Mouse (Mus musculus) T-helper 17 cell (primary cell): ENCODE data around the gene Faap20.

Experiments
- in situ Hi-C, 2 experiments: fragments of 300-600 bp; cut with MboI, MseI; formaldehyde crosslinking; loops; 1 replicate in 1 of 2; 2 replicates in 1 of 2; pipeline ENCODE4 v1.15.1; 2025; ENCODE audit warnings: high pct_unique_total_duplicates in 2 of 2

Gene Faap20

DNA sequence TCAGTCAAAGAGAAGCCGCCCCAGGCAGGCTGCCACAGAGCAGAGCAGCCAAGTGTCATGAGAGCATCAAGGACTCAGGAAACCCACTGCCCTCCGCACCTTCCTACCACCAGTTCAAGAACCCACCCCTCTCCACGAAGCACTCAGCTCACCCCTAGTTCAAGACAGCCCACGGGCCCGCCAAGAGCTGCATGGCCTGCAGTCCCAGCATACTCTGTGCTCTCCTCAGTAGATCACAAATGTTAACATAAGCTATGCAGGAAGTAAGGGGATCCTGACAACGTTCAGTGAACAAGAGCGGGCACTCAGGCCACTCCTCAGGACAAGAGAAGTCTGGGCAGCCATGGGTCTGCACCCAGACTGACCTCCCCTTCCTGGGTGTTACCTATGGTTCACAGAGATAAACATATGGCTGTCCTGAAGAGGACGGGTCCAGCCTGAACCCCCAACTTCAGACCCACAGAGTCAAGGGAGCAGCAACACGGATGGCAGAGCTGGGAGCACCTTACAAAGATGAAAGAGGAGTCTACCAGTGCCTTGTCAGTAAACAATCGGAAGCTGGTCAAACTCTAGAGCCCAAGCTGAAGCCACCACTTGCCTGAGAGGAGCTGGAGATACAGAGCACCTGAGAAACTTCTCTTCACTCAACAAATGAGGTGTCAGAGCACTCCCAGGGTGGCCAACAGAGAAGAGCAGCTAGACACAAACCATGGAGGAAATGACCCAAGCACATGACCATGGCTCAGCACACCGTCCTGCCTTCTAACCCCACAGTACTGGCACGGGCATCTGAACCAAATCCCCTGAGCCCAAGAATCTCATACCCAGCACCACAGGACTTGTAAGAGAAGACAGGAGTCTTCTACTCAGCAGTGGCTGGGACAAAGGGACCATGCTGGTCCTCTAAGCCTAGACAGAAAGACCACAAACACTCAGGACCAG, 30.1 kb upstream of the Faap20 start:
- in situ Hi-C loops, result loop anchor here (5.0 to 25.0 kb wide), 2 partner anchors 42 to 793 kb away; partner anchors contain the start of gene Tnfrsf4 (in 1 of the 2)

DNA sequence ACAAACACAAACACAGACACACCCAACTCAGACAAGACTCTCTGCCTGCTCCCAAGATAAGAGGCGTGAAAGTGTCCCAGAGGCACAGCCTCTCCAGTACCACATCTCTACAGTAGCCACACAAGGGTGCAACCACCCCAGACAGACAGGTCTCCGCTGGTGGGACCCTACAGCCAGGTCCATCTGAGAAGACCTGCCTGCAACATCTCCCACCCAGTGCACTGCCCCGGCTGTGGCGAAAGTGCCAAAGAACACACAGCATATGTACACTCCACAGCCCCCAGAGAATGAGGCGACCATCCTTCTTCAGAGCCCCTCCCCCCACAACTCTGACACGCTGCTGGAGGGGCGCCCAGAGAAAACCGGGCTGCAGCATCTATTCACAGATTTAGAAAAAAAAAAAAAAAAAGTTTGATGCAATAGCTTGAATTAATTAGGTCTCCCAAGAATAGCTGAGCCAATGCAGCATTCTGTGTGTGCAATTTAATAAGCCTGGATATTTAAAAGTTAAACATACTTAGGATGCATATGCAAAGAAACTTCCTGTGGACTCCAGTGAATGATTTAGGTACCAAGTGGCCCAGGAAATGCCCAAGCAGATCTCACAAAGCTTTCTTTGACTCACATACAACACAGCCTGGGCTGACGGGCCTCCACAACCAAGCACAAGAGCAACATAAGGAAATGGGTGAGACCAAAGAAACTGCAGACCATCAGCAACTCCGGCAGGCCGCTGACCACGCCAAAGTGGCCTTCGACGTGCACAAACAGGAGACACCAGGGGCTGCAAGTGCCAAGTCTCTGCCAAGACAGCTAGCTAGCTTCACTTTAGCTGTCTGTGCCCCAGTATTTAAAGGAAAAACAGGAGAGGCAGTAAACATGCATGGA, 29.1 kb upstream of the Faap20 start:
- in situ Hi-C loops, result loop anchor here in 1 of 2 experiments (25.0 kb wide), 1 partner anchor 792 kb away; the partner anchor contains the start of gene Tnfrsf4

DNA sequence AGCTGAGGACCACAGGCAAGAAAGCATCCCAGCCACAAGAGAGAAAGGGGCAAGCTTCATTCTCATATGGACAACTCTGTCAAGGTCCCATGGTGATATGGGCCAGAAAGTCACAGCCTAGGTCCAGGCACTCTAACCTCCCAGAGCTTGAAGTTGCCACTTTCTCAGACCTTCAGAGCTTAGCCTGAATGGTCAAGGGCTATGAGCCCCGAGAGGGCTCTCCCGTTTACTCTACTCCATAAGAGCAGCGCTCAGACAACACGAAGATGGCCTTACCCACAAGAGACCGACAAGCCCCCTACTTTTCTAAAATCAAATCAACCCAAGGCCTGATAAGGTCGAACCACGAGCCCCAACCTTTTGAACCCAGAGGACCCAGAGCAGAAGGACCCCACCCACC, 28.5 kb upstream of the Faap20 start:
- in situ Hi-C loops, result loop anchor here in 1 of 2 experiments (25.0 kb wide), 1 partner anchor 791 kb away; the partner anchor contains the start of gene Tnfrsf4

DNA sequence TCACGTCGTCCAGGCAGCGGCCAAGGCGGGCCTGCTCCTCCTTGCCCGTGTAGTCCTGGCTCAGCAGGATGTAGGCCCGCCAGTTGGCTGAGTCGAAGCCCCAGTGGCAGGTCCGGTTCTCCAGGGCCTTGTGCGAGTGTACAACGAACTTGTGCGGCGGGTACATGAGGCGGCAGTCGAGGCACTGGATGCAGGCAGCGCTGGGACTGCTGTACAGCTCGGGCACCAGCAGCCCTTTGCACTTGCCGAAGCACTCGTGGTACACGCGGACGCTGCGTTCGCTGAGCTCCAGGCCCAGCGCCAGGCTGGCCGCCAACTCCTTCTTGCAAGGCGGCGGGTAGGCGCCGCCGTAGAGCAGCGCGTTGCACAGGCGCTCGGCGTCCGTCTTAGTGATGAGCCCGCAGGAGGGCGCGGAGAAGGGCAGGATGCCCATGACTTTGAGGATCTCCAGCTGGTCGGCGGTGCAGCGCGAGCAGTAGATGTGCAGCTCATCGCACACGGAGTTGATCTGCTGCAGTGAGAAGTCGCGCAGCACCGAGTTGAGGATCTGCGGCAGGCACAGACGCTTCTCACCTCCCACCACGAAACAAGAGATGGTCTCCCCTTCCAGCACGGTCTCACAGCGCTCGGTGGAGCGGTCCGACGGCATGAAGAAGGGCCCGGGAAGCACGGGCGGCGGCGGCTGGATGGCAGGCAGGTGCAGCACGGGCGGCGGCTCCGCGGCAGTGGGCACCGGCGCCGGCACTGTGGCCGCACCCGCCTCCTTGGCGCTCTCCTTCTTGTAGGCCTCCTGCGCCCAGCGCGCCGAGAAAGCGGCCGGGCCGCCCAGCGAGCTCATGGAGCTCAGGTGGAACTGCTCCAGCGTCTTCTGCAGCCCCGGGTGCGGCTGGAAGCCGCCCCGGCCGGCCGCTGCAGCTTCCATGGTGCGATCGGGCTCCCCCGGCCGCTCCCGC, 27.7 kb upstream of the Faap20 start:
- in situ Hi-C loops, result loop anchor here in 1 of 2 experiments (25.0 kb wide), 1 partner anchor 790 kb away; the partner anchor contains the start of gene Tnfrsf4

DNA sequence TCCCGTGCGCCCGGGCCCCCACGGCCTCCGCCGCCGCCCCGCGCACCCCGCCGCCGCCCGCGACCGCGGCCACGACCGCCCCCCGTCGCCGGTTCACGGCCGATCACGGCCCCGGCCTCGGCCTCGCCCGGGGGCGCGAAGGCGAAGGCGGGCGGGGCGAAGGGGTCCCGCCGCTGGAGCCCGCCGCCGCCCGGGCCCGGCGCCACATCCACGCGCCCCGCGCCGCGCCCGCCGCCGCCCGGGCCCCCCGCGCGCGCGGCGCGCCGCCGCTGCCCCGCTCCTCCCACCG, 27.1 kb upstream of the Faap20 start, which contains the start of gene Ski:
TSS of gene Ski (minus strand) at position 41 of the 289 bp plus-strand sequence.
- in situ Hi-C loops, result loop anchor here in 1 of 2 experiments (25.0 kb wide), 1 partner anchor 790 kb away; the partner anchor contains the start of gene Tnfrsf4

DNA sequence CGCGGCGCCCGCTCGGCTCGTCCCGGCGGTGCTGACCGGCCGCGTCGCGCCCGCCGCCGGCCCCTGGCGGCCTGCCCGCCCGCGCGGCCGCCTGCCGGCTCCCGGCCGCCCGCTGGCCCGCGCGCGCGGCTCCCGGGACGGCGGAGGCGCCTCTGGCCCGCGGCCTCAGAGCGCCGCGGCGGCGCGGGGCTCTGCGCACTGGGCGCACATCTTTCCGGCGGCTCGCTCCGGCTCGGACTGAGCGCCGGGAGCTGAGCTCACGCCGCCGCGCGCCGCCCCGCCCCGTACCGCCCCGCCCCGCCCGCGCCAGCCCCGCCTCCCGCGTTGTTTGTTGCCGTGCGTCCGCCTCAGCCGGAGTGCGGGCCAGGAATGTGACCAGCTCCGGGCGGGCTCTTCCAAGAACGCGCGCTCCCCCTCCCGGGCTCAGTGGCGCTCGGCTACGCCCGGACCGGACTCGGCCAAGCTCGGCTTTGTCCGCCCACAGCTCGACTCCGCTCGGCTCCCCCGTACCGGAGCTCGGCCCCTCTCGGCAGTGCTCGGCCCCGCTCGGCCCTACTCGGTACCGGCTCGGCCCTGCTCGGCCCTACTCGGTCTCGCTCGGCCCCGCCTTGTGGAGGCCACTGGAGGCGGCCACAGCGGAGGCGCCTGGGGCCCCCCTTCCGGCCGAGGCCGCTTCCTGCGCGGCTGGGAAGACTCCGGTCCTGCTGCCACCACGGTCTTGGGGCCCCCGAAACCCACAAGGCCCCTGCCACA, 26.6 kb upstream of the Faap20 start:
- in situ Hi-C loops, result loop anchor here in 1 of 2 experiments (25.0 kb wide), 1 partner anchor 789 kb away; the partner anchor contains the start of gene Tnfrsf4

DNA sequence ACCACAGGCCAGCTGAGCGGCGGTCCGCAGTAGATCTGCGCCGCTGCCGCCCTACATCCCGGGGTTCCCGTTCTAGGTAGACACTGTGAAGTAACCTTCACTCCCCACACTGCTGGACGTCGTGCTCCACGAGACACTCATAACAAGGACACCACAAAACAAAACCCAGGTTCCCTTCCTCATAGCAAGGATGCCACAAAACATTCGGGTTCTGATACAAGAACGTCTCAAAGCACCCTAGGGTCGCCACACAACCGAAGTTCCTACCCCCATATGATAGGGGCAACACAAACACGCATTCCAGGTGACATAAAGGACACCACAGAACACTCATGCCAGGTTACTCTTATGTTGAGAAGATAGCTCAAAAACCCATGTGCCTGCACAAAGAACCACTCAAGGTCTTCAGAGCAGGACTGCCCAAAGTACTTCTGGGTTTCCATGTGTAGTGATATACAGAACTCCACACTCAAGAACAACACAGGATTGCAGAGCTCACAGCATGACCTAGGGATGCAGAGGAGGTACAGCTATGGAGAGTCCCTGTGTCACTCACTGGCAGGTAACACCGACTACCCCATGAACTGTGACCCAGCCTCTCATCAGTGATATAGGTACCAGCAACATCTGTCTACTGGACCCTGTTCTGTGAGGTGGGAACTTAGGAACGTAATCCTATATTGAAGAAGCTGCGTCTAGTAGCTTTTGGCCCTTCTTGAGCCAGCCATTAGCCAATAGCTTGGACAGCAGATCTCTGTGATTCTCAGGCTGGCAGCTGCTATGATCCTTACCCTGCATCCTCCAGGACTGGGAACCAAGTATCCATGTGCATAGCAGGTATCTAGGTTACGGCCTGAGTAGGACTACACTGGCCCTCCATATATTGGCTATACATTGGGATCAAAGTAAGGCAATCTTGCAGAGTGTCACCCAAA, 25.7 kb upstream of the Faap20 start:
- in situ Hi-C loops, result loop anchor here in 1 of 2 experiments (25.0 kb wide), 1 partner anchor 788 kb away; the partner anchor contains the start of gene Tnfrsf4

DNA sequence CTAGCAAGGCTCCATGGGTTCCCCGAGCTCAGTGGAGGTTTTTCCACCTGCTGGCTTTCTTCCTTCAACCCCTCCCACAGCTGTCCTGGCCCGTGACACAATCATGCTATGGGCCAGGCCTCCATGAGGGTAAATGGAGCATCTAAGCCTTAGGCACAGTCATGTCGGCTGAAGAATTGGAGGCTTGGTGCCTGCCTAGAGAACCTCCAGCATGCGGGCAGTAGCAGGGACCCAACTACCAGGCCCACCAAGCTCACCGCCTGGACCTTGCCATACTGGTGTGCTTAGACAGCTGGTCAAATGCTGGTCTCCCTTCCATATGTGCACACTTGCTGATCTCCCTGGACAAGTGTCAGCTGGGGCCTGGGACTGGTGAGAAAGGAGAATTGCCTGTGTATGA, 23.7 kb upstream of the Faap20 start:
- in situ Hi-C loops, result no loop called here

DNA sequence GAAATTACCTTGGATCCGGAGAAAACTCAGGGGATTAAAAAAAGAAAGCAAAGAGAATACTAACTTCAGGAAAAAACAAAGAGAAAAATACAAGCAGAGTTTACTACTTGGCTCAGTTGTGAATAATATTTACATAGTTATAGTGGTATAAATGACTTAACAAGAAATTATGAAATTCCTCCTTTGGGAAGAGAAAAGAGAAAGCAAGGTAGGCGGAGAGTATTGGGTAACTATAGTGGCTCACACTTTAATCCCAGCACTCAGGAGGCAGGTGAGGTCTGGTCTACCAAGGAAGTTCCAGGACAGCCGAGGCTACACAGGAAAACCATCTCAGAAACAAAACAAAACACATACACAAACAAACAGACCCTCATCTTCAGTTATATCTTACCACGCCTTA, 21.6 kb upstream of the Faap20 start:
- in situ Hi-C loops, result no loop called here

DNA sequence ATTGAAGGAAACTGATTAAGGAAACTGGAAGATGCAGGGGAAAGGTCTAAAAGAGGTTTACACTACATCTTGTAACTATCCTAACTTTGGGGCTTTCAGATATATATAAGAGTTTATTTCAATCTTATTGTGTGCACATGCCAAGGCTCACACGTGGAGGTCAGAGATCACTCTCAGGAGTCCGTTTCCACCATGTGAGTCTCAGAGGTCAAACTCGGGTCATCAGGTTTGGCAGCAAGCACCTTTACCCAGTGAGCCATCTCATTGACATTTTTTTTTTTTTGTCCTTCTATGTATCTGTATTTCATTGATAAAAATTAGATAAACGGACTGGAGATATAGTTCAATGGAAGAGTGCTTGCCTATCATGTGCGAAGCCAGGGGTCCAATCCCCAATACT, 21.1 kb upstream of the Faap20 start:
- in situ Hi-C loops, result no loop called here

DNA sequence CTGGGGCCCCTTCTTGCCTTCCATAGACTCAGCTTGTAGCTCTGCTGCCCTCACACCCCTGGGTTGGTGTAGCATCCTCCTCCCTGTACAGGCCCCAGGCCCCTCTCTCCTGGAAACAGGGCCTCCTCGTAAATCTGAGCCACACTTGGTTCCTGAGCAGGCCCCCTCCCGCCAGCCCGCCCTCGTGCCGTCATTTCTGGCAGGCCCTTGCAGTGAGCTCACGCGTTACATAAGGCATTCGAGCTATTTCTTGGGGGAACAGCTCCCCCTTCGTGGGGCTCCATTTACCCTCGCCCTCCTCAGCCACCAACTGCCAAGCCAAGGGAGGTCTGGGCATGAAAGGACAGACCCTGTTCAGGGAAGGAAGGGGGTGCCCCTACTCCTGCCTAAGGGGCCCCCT, 15.7 kb upstream of the Faap20 start:
- in situ Hi-C loops, result no loop called here

DNA sequence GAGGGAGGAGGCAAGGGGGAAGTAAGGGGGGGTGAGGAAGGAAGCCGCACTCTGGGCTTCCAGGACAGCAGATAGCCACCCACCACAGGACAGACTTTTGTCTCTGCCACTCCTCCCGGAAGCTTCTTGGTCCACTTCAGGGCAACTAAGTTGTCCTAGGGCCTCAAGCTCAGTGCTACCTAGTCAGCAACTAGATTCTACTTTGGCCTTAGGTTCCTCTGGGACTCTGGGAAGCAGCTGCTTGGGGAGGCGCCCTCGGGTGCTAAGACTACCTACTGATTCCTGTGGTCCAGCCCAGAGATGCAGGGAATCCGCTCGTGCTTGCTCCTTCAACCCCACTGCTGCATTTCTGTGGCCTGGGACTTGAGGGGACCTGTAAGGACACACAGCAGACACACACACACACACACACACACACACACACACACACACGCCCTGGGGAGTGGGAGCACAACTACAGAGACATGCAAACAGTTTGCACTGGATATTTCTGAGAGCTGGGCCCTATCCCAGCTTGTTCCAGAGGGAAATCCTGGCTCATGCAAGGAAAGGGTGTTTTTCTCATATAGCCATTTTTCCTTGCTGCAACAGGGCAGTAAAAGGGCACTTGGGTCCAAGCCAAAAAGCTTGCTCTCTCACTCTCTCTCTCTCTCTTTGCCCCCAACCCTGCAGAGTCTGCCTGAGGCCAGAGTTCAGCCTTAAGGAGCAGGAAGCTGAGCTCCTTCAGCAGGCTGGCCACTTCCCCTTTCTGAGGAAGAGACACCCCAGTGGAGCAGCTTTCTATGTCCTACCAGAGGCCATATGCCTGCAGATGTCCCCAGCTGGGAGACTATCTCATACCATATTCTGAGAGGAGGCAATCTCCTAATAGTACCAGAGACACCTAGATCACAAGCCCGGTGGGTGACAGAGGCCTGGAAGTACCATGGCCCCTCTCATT, 15.0 kb upstream of the Faap20 start:
- in situ Hi-C loops, result no loop called here

DNA sequence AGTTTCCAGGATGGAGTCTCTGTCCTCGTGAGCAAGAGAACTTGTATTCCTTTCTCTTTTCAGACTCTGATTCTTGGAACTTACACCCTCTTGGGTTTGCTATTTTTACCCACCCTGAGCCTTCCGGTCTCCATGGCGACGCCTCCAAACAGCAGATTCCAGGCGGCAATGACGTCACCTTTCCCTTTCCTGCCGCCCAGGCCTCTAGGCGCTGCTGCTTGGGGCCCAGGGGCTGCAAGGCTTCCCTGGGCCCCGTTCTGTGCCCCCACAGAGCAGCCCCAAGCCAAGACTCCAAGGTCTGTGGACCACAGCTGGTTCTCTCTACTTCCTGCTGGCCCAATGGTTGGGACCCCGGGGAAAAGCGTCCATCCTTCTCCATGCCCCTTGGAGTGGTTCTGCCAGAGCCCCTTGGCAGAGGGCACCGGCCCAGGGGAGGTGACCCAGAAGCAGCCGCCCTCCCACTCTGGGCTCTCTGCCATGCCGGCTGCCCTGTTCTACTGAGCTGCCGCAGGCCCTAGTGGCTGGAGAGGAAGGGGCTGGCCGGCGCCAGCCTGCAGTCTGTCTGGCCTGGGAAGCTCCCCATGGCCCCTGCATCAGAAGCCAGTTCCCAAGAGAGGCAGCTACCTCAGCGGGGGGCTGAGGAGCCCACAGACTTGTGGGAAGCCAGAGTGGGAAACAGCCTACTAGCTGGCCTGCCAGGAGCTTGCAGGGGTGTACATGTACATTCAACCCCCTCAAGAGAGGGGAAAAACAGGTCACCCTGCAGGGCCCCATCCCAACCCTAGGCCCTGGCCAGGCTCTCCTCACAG, 14.1 kb upstream of the Faap20 start:
- in situ Hi-C loops, result no loop called here

DNA sequence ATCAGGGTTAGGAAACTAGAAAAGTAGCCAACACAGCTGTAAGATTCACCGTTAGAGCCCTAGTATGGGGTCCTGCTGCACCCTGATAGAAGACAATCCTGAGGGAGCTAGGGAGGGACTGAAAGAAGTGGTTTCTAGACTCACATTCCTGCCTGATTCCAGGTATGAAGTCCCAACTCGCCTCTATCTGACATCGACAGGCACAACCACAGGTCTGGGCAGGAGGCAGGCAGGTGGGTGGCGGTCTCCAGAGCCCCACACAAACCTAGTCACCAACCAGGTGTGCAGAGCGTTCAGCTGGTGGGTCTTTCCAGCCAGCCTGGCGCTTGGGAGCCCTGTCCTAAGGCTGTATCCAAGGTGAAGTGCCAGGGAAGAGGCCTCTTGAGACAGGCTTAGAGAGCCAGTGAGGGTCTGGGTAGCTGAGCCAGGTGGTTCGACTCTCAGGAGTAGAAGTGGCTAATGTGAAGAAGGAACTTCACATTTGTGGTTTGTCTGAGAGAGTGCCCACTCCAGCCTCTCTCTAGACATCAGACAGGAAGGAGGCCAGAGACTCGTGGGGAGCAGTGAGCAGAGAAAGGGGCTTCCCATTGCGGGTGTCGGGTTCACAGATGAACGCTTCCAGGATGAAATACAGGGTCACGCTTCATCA, 12.7 kb upstream of the Faap20 start:
- in situ Hi-C loops, result no loop called here

DNA sequence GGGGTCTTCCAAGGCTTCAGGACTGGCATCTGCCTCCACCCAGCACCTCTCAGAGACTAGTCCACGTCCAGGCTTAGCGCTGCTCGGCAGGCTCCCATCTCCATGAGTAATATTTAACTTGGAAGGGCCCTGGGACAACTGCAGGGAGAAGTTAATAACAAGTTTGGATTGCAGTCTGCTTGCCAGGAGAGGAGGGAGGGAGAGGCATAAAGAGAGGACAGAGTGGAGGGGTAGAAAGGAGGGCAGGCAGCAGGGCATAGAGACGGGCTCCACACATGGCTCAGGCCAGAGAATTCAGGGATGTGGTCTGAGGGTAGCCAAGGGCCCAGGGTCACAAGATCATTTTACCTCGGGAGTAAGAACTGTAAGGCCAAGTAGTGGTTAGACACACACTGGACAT, 11.3 kb upstream of the Faap20 start:
- in situ Hi-C loops, result no loop called here

DNA sequence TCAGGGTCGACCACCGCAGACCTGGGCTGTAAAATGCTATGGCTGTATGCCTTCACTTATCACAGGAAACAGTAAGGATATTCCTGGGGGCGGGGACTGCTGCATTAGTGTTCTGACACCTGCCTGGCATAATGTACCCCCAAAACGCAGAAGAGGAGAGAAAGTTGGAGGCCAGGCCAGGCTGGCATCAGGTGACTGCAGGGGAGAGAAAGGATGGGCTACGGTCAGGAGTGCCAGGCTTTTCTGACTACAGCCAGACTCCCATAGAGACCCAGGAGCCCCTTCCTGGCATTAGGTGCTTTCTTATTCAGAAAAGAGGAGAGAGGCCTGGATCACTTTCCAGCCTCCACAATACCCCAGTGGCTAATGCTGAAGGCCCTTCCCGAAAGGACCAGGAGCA, 10.1 kb upstream of the Faap20 start:
- in situ Hi-C loops, result no loop called here
